Mouse (Mus musculus) thymus, postnatal 10 days (tissue): ENCODE results near the gene Gal3st1.
"Not testable (repeated sequence)": the region's sequence is repeated elsewhere in the genome, so short reads cannot be mapped to it uniquely, and the experiment has no call there.

Source experiments
- DNase-seq, 2 experiments: peaks; one replicate each; pipeline ENCODE4 v3.0.0; 2021; ENCODE audit warnings: low spot score in 2 of 2

Gal3st1 gene

GRCm38 (mm10) chr11:3982275-3983209, 894 bp upstream of the Gal3st1 start:
- no peak for DNase-seq

- no peak for DNase-seq
These were observed 668 bp downstream of the Gal3st1 start for GRCm38 (mm10) chr11:3983863-3984745.

DNA sequence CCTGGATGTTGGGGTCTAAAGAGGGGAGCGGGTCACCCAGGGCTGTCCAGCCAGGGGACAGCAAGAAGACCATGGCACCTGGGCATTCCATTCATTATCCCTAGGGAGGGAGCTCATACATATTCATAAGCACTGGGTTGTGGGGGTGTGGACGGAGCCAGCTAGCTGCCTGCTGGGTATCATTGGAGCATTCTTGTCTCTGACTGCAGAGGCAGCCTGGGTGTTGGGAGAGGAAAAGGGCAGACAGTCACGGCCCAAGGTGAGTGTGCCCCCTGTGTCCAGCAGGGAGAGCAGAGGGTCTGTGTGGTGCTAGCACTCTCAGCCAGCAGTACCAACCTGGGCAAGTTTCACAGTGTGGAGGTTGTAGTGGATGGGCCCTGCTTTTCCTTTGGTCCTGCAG, 6.3 kb downstream of the Gal3st1 start:
- no peak for DNase-seq

- DNase-seq, result no peak
These were observed 9.7 kb downstream of the Gal3st1 start for GRCm38 (mm10) chr11:3993132-3993531.

DNA sequence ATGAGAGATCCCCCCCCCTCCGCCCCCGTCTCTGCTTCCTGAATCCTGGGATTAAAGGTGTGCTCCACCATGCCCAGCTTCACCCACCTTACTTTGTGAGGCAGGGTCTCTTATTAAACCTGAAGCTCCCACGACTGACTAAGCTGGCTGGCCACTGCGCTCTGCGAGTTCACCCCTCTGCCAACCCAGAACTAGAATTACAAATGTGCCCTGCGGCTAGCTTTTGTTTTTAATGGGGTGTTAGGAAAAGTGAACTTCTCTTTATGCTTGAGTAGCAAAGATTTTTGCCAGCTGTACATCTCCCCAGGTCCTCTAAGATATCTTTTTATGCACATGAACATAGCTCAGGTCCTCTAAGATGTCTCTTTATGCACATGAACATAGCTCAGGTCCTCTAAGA, 10.5 kb downstream of the Gal3st1 start:
- no peak for DNase-seq

GRCm38 (mm10) chr11:3995511-3995910, 12.1 kb downstream of the Gal3st1 start:
- DNase-seq, result no peak

GRCm38 (mm10) chr11:3996840-3997239, 13.4 kb downstream of the Gal3st1 start:
- DNase-seq, result no peak

- no peak for DNase-seq
These were observed 14.7 kb downstream of the Gal3st1 start for GRCm38 (mm10) chr11:3997978-3998720.

DNA sequence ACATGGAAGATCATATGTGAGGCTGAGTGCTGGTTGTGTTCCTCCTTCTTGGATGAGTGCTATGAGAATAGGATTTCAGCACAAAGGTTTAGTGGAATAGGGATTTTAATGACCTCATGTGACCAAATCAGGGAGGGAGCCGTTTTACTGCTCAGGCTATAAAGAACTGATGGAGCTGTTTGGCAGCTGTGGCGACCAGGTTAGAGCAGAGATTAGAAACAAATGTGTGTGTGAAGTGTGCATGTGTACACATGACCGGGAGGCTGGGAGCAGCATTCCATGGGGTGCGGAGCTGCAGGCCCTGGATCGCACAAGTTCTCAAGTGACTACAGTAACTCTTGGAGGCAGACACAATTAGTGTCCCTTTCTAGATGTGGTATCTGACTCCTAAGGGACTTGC, 16.1 kb downstream of the Gal3st1 start:
- DNase-seq, result no peak

GRCm38 (mm10) chr11:4001603-4002002, 18.2 kb downstream of the Gal3st1 start:
- peak; percentile 11 to 67 for DNase-seq

GRCm38 (mm10) chr11:4005220-4005805, 21.9 kb downstream of the Gal3st1 start:
- DNase-seq, result no peak

GRCm38 (mm10) chr11:4006462-4006861, 23.0 kb downstream of the Gal3st1 start:
- DNase-seq, result no peak

DNA sequence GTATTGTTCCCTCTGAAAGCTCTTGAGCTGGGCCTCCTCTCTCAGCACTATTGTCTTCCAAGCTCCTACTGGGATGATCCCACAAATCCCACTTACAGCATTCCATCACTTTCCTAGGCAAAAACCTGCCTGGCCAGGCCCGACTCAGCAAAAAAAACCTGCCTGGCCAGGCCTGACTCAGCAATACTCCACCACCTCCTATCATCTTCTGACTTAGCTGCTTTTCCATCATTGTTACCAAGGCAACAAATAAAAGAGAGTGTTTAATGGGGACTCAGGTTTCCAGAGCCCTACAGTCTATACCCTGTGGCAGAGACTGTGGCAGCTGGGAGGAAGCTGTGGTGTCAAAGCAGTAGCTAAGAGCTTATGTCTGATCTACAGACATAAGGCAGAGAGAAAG, 29.2 kb downstream of the Gal3st1 start:
- no peak for DNase-seq

GRCm38 (mm10) chr11:4015796-4016195, 32.4 kb downstream of the Gal3st1 start:
- not testable (repeated sequence) for DNase-seq

- DNase-seq, result not testable (repeated sequence)
These were observed 38.7 kb downstream of the Gal3st1 start for GRCm38 (mm10) chr11:4022111-4022510.

- no peak for DNase-seq
These were observed 39.9 kb downstream of the Gal3st1 start for GRCm38 (mm10) chr11:4023321-4023720.

GRCm38 (mm10) chr11:4027066-4027465, 43.6 kb downstream of the Gal3st1 start:
- no peak for DNase-seq

- DNase-seq, result no peak
These were observed 44.3 kb downstream of the Gal3st1 start for GRCm38 (mm10) chr11:4027561-4028334.

DNA sequence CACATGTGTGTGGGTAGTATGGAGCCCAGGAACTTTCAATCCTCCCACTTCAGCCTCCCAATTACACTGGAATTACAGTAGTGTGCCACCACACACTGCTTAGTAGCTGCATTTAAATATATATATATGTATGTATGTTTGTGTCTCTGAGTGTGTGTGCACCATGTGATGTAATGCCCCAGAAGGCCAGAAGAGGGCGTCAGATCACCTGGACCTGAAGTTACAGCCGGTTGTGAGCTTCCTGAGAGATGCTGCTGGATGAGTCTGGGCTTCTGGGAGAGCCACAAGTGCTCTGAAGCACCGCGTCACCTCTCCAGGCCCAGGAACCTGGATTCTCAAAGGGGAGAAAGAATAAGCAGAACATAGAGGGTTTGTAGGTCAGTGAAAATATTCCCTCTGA, 45.9 kb downstream of the Gal3st1 start:
- DNase-seq, result no peak

DNA sequence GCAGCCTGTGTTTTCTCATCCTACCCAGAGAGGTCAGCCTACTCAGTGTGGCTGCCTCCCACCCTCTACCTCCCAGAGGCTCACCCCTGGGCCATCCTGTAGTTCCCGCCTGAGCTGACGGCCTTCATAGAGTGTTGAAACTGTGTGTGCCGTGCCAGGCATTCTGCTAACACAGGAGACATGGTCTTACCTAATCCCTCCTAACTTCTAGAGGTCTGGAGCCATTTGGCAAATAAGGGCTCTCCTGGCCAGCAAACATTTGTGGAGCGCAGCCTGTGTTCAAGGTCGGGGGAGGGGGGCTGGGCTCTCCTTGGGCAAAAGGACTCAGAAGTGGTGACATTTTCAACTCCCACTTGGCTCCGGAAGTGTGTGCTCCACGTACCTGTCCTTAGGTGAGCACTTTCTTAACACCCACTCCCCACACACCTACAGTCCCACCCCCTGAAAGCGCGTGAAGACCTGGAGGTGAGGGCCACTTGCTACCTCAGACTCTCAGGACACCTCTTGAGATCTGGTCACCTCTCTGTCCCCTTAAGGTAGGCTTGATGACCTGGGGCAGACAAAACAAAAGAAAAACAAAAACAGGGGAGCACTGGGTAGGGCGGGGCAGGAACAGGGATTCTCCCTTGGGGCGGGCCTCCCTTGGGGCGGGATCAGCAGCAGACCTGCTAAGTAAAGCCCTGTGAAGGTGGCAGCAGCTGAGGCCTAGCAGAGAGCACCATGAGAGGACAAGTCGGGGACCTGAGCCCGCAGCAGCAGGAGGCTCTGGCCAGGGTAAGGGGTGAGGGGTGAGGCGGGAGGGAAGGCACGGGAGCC, 47.9 kb downstream of the Gal3st1 start, which contains the start of gene Sec14l4:
Gene Sec14l4 (plus strand): TSS at position 337 of the 816 bp plus-strand sequence.
- DNase-seq, result no peak
